Mouse (Mus musculus) myocyte (in vitro differentiated cells): ENCODE results near the gene Eef1a1.
"Not testable (repeated sequence)": the region's sequence is repeated elsewhere in the genome, so short reads cannot be mapped to it uniquely, and the experiment has no call there.

ENCODE experiments used
- POLR2A ChIP-seq: IDR thresholded peaks from one replicate; pipeline ENCODE4 v1.6.1; 2011; ENCODE audit warnings: low read depth, mild to moderate bottlenecking, control low read depth, moderate library complexity; ENCODE audit not compliant: insufficient read length
- TCF3 ChIP-seq: IDR thresholded peaks from one replicate; pipeline ENCODE4 v1.6.1; 2011; ENCODE audit warnings: low read depth, control low read depth; ENCODE audit not compliant: insufficient read length
- USF1 ChIP-seq: IDR thresholded peaks from one replicate; pipeline ENCODE4 v1.6.1; 2011; ENCODE audit warnings: low read depth, mild to moderate bottlenecking, control low read depth, moderate library complexity

- not testable (repeated sequence) for TF ChIP-seq USF1, POLR2A, TCF3
Measured at GRCm38 (mm10) chr9:78488021-78488420, 930 bp downstream of the Eef1a1 start.
